Mouse (Mus musculus): ENCODE results near the gene Abca14.

Gene Abca14

GRCm38 (mm10) chr7:120203789-120204188, at the start of gene Abca14:
Gene Abca14, plus strand, starts transcription at chr7:120203961.
- no peak for DNase-seq (ENCODE audit: low read depth in 1 of 2, low spot score in 2 of 2)

DNA sequence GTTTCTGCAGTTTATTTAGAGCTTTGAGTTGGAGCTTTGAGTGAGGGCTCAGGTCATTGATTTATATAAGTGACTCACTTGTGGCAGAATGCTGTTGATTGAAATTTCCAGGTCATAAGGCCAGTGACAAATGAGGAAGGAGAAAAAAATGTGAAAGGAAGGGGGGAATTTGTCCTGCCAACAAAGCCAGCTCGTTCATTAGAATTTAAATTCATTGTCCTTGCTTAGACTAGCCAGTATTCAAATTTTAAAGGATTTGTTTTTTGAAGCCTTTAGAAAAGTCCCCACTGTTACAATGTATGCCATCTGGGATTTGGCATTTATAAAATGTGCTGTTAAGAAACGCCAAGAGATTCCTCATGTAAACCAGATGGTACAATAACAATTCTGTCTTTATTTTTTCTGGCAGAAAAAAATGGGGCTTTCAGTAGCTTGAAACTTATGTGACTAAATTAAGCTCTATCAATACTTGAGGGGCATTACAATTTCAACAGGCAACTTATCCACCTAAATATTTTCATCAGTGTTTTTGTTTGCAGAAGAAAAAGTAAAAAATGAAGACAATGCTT, 46.8 kb upstream of the Abca14 start:
- no peak for DNase-seq (ENCODE audit: low read depth in 1 of 2, low spot score in 2 of 2)

DNA sequence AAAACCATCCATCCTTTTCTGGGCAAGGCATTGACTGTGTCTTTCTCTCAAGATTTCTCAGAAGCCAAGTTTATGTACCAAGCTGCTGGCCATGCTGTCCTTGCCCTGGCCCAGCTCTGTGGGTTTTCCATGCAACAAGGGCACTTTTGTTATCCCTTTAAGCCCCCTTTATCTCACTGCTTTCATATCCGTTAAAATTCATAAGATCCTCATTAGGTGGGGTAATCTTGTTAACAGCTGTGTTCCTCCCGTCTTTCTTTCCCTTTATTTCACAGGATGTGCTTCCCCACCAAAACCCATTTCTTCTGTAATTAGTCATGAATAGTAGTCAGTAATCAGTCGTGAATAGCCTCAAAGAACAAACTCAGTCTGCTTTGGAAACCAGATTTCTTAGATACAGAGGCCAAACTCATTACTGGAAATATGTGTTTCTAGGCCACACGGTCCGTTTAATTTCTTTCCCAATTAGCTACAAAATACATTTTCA, 46.1 kb upstream of the Abca14 start:
- DNase-seq (ENCODE audit: low read depth in 1 of 2, low spot score in 2 of 2) = no peak

- no peak for DNase-seq (ENCODE audit: low read depth in 1 of 2, low spot score in 2 of 2)
Measured at GRCm38 (mm10) chr7:120158121-120158613, 45.6 kb upstream of the Abca14 start.

DNA sequence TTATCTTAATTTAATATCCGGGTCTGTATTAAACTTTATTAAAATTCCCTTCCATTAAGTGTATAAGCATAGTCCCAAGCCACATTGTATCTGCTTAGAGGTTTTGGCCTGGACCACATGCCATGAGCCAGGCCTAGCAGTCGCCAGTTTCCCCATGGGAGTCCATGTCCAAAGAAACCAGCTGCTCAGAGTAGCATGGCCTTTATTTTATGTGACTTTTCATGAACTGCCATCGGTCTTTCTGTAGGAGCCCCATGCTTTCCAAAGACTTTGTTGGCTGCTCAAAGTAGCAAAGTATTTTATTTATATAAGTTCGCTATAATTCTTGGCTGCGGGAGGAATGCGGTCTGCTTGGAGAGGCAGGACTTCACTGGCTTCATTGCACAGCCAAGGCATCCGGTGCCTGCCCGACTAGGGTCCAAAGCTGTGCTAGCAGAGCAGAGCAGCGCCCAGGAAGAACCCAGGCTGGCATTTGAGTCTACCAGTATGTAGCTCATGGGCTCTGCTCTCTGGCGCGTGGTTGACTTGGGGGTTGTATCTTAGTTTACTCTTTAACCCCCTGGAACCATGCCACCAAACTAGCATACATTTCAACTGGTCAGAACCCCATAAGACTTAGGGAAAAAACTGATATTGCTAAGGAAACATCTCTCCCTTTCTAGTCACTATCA, 40.0 kb upstream of the Abca14 start:
- no peak for DNase-seq (ENCODE audit: low read depth in 1 of 2, low spot score in 2 of 2)

- DNase-seq (ENCODE audit: low read depth in 1 of 2, low spot score in 2 of 2) = no peak
Measured at GRCm38 (mm10) chr7:120172188-120172700, 31.5 kb upstream of the Abca14 start.

DNA sequence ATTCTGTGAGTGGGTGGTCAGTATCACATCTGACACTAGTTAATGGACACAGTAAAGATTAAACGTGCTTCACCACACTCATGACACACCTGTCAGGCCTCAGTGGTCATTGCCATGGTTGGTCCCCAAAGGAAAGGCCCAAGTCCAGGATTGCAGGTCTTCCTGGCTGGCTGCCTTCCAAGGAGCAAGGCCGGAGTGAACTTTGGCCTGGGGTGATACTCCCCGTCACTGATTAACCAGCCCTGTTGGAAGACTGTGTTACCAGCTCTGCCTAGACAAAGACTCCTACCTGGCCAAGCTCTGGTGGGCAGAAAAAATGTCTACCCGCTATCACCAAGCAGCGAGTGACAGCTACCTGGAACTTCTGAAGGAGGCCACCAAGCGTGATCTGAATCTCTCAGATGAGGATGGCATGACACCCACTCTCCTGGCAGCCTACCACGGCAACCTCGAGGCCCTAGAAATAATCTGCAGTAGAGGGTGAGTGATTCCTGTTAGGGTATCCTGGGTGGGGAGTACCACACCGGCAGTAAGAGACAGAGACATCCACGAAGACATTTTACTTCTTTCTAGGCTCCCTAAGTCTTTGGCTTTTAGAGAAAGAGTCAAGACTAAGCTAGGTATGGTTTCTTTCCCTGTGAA, 30.0 kb upstream of the Abca14 start, which contains the start of gene Anks4b:
Gene Anks4b, plus strand, starts transcription at position 256 of the 642 bp plus-strand sequence.
- no peak for DNase-seq (ENCODE audit: low read depth in 1 of 2, low spot score in 2 of 2)

GRCm38 (mm10) chr7:120174723-120175504, 28.8 kb upstream of the Abca14 start:
- no peak for DNase-seq (ENCODE audit: low read depth in 1 of 2, low spot score in 2 of 2)

DNA sequence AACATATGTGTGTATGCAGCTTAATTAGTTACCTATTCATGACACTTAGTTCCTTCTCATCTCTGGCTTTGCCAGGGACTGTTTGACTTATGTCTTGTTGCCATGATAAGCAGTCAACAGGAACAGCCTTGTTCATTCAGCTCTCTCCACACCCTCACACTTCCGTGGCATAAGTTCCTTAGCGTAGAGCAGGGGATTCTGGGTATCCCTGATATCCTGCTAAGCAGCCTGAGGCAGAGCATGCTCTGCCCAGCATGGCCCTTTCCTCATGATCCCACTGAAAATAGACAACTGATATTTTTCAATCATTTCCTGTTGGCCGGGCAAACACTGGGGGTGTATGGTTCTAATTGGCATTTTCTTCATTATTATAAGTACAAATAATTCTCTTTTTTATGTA, 26.1 kb upstream of the Abca14 start:
- DNase-seq (ENCODE audit: low read depth in 1 of 2, low spot score in 2 of 2) = no peak

- no peak for DNase-seq (ENCODE audit: low read depth in 1 of 2, low spot score in 2 of 2)
Measured at GRCm38 (mm10) chr7:120178935-120179334, 24.8 kb upstream of the Abca14 start.

DNA sequence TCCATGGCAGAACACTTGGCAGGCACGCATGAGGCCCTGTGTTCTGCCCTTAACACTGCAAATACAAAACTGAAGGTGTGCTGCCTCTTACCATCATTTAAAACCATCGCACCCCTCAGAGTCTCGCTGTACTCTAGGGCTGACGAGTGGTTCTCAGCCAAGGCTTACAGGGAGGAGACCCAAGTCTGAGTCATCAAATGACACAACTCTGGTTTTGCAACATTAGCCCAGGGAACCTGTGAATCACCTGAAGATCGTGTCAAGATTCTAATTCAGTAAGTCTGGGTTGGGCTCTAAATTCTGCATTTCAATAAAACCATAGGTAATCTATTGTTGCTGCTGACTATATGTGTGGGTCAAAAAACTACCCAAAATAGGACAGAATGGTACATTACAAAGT, 23.2 kb upstream of the Abca14 start:
- DNase-seq (ENCODE audit: low read depth in 1 of 2, low spot score in 2 of 2) = no peak

- no peak for DNase-seq (ENCODE audit: low read depth in 1 of 2, low spot score in 2 of 2)
Measured at GRCm38 (mm10) chr7:120181401-120182230, 22.1 kb upstream of the Abca14 start.

GRCm38 (mm10) chr7:120182891-120183290, 20.9 kb upstream of the Abca14 start:
- no peak for DNase-seq (ENCODE audit: low read depth in 1 of 2, low spot score in 2 of 2)

- no peak for DNase-seq (ENCODE audit: low read depth in 1 of 2, low spot score in 2 of 2)
Measured at GRCm38 (mm10) chr7:120188946-120189345, 14.8 kb upstream of the Abca14 start.

- no peak for DNase-seq (ENCODE audit: low read depth in 1 of 2, low spot score in 2 of 2)
Measured at GRCm38 (mm10) chr7:120189369-120190149, 14.2 kb upstream of the Abca14 start.

- DNase-seq (ENCODE audit: low read depth in 1 of 2, low spot score in 2 of 2) = no peak
Measured at GRCm38 (mm10) chr7:120190150-120190665, 13.6 kb upstream of the Abca14 start.

DNA sequence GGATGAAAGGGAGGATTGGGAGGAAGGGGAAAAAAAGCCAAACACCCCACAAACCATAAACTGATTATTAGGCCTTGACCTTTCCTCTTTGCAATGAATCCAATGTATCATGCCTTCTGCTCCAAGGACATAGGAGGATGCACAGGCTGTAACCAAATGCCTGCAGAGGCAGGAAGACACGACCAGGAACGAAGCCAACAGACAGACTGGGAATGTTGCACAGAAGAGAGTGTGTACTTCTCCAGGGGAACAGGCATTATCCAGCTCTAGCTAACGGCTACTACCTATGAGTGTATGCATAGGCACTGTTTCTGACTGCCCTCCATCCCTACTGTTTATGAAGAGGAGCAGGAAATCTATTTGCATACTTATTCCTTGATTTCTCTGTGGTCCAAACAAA, 11.6 kb upstream of the Abca14 start:
- no peak for DNase-seq (ENCODE audit: low read depth in 1 of 2, low spot score in 2 of 2)

DNA sequence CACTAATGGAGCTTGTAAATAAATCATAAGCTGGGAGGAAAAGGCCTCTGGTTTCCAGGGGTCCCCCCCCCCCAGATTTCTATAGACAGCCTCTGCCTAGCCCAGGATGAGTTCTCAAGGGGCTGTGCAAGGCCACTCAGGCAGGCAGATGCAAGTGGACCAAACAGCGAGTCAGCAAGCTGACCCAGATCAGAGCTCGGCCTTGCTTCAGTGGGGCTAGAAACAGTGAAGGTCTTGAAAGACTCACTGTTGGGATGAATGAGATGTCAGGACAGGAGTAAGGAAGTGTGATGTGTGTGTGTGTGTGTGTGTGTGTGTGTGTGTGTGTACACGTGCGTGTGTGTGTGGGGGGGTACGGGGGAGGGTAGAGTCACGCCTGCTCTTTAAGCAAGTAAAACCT, 10.9 kb upstream of the Abca14 start:
- DNase-seq (ENCODE audit: low read depth in 1 of 2, low spot score in 2 of 2) = no peak

GRCm38 (mm10) chr7:120195207-120195606, 8.6 kb upstream of the Abca14 start:
- DNase-seq (ENCODE audit: low read depth in 1 of 2, low spot score in 2 of 2) = no peak
